Mouse (Mus musculus): Measurements from ENCODE around the gene Vps53.

The Vps53 gene

GRCm38 (mm10) chr11:76167079-76167765 is 12.2 kb downstream of the Vps53 start:
- in situ Hi-C loops (cut with MboI, MseI) = loop anchor here (5.0 kb wide), 1 partner anchor 80 kb away; no protein-coding TSS in a partner anchor

GRCm38 (mm10) chr11:76166657-76167056 is 12.8 kb downstream of the Vps53 start:
- in situ Hi-C loops (cut with MboI, MseI) = loop anchor here (5.0 kb wide), 1 partner anchor 79 kb away; no protein-coding TSS in a partner anchor

DNA sequence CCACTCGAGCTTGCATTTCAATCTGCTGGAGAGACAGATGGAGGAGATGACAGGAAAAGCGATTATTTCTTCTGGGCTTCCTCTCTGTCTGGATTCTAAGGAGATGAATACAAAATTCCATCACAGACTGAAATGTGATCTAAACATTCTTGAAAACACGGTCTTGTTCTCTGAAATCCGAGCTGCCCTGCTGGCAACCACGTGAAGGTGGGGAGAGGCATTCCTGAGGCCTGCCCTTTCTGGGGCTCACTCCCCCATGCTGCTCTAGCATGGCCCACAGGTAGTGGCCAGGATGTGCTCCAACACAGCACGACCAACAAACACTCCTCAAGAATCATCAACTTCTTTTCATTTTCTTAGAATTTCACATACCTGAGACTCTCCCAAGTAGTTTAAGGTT is 19.2 kb downstream of the Vps53 start:
- in situ Hi-C loops (cut with MboI, MseI) = no loop called here

DNA sequence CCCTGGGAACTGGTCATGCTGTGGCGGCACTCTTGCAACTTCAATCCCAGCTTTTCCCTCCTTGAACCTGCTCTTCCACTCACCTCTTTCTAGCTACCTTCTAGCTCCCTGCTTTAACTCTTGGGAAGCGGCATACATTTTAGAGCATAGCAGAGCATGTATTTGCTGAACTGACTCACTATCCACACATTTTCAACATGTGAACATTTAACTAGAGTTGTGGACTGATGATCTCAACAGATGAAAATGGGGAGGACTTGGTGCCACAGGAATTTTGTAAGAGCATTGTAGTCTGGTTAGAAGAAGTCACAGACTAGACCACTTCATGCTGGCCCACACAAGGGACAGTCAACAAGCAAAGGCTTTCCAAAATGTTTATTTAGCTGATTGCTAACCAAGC is 21.1 kb downstream of the Vps53 start:
- in situ Hi-C loops (cut with MboI, MseI) = no loop called here

- in situ Hi-C loops (cut with MboI, MseI) = no loop called here
Measured at GRCm38 (mm10) chr11:76154861-76155260, 24.6 kb downstream of the Vps53 start.

- in situ Hi-C loops (cut with MboI, MseI) = no loop called here
Measured at GRCm38 (mm10) chr11:76154200-76154599, 25.2 kb downstream of the Vps53 start.

GRCm38 (mm10) chr11:76153236-76153951 is 26.1 kb downstream of the Vps53 start:
- in situ Hi-C loops (cut with MboI, MseI) = no loop called here

GRCm38 (mm10) chr11:76150980-76151379 is 28.5 kb downstream of the Vps53 start:
- in situ Hi-C loops (cut with MboI, MseI) = no loop called here

- in situ Hi-C loops (cut with MboI, MseI) = no loop called here
Measured at GRCm38 (mm10) chr11:76148055-76149008, 31.1 kb downstream of the Vps53 start.

- in situ Hi-C loops (cut with MboI, MseI) = no loop called here
Measured at GRCm38 (mm10) chr11:76146187-76147010, 33.0 kb downstream of the Vps53 start.

DNA sequence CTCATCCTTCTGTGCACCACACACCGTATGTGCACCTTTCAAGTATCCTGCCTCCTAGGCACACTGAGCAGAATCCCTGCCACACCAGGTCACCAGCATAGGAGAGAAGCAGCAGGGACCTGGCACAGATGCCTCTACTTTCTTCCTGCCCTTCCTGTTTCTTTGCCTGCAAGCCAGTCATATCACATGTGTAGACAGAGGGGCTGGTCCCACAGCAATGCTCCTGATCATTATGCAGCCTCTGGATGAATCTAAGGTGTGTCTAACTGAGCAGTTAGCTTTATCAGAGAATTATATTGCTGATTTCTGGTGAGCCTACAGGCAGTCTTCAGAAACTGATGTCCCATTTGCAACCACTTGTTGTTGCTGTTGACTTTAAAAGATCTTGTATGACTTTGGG is 34.3 kb downstream of the Vps53 start:
- in situ Hi-C loops (cut with MboI, MseI) = no loop called here

DNA sequence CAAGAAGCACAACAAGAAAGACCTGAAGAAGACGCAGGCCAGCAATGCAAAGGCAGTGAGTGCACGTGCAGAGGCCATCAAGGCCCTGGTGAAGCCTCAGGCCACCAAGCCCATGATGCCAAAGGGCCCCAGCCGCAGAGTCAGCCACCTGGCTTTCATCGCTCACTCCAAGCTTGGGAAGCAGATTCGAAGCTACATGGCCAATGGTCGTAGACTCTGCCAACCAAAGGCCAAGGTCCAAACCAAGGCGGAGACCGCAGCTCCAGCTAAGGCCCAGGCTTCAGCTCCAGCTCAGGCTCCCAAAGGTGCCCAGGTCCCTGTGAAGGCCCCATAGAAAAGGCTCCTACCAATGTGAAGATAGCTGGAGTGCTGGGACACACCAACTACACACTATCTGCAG is 35.1 kb downstream of the Vps53 start:
- in situ Hi-C loops (cut with MboI, MseI) = no loop called here

DNA sequence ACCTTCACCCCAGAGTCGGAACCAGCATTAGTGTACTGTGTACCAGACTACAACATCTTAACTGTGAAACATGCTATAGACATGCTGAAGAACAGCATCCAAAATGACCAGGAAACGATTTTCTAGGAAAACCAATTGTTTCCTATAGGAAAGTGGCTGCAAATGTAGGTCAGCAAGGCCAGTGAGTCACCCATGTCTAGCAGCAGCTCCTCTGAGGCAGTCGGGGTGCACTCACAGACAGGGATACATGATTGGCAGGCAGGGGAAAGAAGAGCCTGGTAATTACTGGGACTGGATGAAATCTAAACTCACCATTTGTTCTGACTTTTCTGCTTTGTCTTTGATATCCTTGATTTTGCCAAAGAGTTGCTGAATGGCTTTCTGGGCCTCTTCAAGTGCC is 41.5 kb downstream of the Vps53 start:
- in situ Hi-C loops (cut with MboI, MseI) = no loop called here

- in situ Hi-C loops (cut with MboI, MseI) = no loop called here
Measured at GRCm38 (mm10) chr11:76135641-76136437, 43.6 kb downstream of the Vps53 start.

DNA sequence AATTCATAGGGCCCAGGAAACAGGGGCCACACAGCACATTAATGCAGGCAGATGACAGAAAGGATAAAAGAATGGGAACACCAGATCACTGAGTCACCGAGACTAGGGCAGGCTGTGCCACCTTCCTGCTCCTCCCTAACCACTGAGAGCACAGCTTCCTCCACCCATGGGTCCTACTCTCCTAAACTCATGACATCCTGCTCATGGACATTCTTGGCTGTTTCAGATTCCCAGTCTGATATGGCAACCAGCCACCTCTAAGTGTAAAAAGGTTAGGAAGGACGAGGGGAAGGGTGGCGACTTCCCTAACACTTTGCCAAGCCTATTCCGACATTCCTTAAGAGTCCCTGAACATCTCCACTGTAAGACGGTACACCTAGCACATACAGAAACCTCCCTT is 48.6 kb downstream of the Vps53 start:
- in situ Hi-C loops (cut with MboI, MseI) = no loop called here

- in situ Hi-C loops (cut with MboI, MseI) = no loop called here
Measured at GRCm38 (mm10) chr11:76125386-76125785, 54.1 kb downstream of the Vps53 start.

DNA sequence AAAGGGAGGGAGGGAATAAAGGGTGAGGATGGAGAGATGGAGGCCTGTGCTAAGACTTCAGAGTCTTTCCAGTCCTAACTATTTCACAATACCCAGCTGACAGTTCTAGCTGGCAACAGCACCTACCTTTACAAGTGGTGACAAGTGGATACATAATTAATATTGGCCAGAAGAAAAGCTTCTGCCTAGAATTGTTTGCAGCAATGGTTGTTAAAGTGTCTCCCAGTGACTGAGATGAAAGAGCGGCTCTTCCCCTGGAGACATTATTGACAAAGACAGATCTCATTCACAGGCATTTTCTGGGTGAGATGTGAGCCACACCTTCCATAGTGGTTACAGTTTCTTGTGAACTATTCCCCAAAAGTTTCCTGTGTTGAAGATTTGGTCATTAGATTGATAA is 55.9 kb downstream of the Vps53 start:
- in situ Hi-C loops (cut with MboI, MseI) = no loop called here

DNA sequence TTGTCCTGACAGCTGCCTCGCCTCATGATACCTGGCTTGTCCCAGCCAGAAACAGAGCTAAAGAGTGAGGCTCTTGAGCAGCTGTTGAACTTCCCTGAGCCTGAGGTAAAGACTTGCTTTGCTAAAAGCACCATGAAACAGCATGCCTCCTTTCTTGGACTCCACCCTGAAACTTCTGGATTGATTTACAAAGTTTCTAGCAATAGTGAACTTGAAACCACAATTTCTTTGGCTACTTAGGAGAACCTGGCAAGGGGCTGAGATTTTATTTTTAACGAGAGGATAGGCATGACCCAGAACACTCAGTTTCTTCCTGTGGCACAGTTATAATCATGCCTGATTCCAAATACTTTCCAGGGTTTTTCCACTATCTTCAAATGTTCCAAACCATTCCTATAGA is 56.9 kb downstream of the Vps53 start:
- in situ Hi-C loops (cut with MboI, MseI) = no loop called here

DNA sequence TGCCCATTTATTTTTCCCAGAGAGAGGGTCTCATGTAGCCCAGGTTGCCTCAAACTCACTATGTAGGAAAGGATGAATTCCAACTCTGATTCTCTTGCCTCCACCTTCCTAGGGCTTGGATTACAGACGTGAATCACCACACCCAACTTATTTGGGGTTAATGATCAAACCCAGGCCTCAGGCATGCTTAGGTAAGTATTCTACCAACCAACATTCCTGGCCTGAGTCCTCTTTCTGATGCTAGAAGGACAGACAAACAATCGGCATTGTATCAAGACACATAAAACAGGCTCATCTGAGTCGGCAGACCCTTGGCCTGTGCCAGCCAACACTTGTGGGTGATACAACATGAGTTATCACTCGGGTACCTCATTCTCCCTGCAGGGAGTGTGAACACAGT is 58.4 kb downstream of the Vps53 start:
- in situ Hi-C loops (cut with MboI, MseI) = no loop called here

GRCm38 (mm10) chr11:76120407-76120901 is 59.0 kb downstream of the Vps53 start:
- in situ Hi-C loops (cut with MboI, MseI) = no loop called here
